Mouse (Mus musculus) bone marrow, adult 2 months (tissue): ENCODE measurements around the gene Fbxw4. TPM values are rescaled to one million over a fixed set of nuclear protein-coding genes. Genes with fewer than 3 reads are reported as not detected.

Experiments
- H3K27ac ChIP-seq: fragments of 200-500 bp; 2 replicates; pipeline ENCODE4 v1.5.1; 2012; ENCODE audit warnings: low read depth, mild to moderate bottlenecking, control low read depth, inconsistent platforms, low read length; ENCODE audit not compliant: control insufficient read depth, poor library complexity, insufficient read depth
- H3K4me1 ChIP-seq: fragments of 200-500 bp; 2 replicates; pipeline ENCODE4 v1.6.1; 2011; ENCODE audit warnings: low read length; ENCODE audit not compliant: control insufficient read depth, insufficient read depth
- H3K4me3 ChIP-seq: fragments of 200-500 bp; replicated peaks from 2 replicates; pipeline ENCODE3; 2011; ENCODE audit warnings: mild to moderate bottlenecking, low read depth, low read length, control low read depth; ENCODE audit not compliant: control insufficient read depth
- CTCF ChIP-seq: fragments of 200-500 bp; IDR thresholded peaks from 2 replicates; pipeline ENCODE4 v1.5.1; 2011; ENCODE audit warnings: low read length, control low read depth; ENCODE audit not compliant: control insufficient read depth, insufficient read depth
- POLR2A ChIP-seq: fragments of 200-500 bp; IDR thresholded peaks from 2 replicates; pipeline ENCODE4 v1.6.1; 2011; ENCODE audit warnings: low read depth, mild to moderate bottlenecking, control low read depth, low read length, borderline replicate concordance; ENCODE audit not compliant: control insufficient read depth
- WGBS: fragments of 180-500 bp; shearing (Covaris S2); methylation state at CpG from one replicate; pipeline ENCODE4 v1.1.7; 2018; 5-methylcytosine and 5-hydroxymethylcytosine counted together
- polyA plus RNA-seq: library from polyadenylated mRNA; stranded (reverse); fragments of >200 nt; gene quantifications from 2 replicates; pipeline ENCODE4 v1.2.4, GENCODE M21; 2011; ENCODE audit warnings: low replicate concordance; ENCODE audit not compliant: missing spikeins, insufficient read depth, insufficient read length

Gene Fbxw4
- polyA plus RNA-seq, 1 experiment: 22.4 TPM

- Histone ChIP-seq H3K27ac (no peak overlapping the region), H3K4me1 (no peaks in the 10 kb centered on the region; the same call in 1 of the 2 replicates), H3K4me3 (no peak overlapping the region)
- WGBS: 94% methylated on average over 7 of the region's 7 CpGs
- TF ChIP-seq POLR2A (no peak), CTCF (no peak)
Observed at GRCm38 (mm10) chr19:45596019-45596418, 64.1 kb downstream of the Fbxw4 start.

DNA sequence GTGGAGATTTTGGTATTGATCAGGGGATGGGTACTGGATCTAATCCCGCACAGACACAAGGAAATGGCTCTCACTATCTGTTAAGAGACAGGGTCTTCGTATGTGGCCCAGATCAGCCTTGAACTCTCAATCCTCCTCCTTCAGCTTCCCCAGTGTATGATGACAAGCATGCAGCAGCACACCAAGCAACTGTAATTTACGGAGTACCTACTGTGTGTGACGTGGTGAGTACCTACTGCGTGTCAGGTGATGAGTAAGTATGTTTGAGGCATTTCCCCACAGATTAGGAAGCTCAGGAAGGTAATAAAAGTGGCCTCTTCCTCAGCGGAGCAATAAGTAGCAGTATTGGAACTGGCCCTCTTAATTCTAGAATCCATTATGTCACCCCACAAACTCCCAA, 64.6 kb downstream of the Fbxw4 start:
- Histone ChIP-seq H3K4me3 (no peak overlapping the region), H3K4me1 (no peaks in the 10 kb centered on the region; the same call in 1 of the 2 replicates), H3K27ac (no peak overlapping the region)
- TF ChIP-seq POLR2A (no peak), CTCF (no peak)
- WGBS: 90% methylated on average over 6 of the region's 6 CpGs

DNA sequence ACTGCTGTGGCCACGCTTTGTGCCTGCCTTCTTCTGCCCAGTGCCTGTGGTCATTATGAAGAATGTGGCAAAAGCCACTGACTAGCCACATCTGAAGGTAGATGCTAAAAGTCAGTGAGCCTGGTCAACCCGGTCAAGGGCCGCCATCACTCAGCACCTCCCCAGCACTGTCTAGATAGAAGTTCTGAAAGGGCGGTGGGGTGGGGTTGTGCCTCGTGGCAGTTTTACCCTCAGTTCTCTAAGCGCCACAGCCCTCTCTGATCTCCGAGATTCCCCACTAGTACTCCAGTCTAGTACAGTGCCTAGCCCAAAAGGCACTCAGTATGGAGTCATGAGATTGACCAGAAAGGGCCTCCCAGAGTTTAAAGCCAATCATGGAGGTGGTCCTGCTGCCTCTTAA, 66.0 kb downstream of the Fbxw4 start:
- H3K4me1 ChIP-seq: no peaks in the 10 kb centered on the region; the same call in 1 of the 2 replicates
- no peak overlapping the region for H3K4me3 ChIP-seq
- TF ChIP-seq POLR2A: no peak
- TF ChIP-seq CTCF: no peak
- WGBS: 93% methylated on average over 7 of the region's 7 CpGs
- no peak overlapping the region for H3K27ac ChIP-seq

DNA sequence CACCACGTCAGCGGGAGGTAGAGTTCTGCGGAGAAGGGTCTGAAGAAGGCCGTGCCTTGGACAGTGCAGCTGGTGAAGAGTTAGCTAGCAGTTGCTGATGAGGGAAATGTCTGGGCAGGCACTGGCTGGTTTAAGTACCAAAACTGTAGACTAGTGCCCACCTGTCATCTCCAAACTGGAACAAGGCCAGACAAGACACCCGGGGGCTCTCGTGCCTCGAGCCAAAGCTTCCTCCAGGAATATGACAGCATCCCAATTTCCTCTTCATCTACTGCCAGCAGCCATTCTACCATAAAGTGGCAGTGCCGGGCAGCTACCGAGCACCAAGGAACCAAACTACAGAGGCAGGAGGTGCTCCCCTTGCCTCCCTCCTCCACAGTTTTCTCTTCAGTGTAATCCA, 67.2 kb downstream of the Fbxw4 start:
- TF ChIP-seq CTCF: no peak
- no peak for TF ChIP-seq POLR2A
- 89% methylated on average over 9 of the region's 9 CpGs for WGBS
- Histone ChIP-seq H3K27ac (no peak overlapping the region), H3K4me3 (no peak overlapping the region), H3K4me1 (no peaks in the 10 kb centered on the region; the same call in 1 of the 2 replicates)

GRCm38 (mm10) chr19:45591704-45592103, 68.4 kb downstream of the Fbxw4 start:
- peak overlapping the region; percentile 4 for H3K4me3 ChIP-seq
- peak overlapping the region; percentile 35; the same call in 1 of the 2 replicates for H3K27ac ChIP-seq
- no peak for TF ChIP-seq CTCF
- TF ChIP-seq POLR2A: 0 out of 2 replicates have a peak, but pooled peaks have one; percentile 18
- H3K4me1 ChIP-seq: no peaks in the 10 kb centered on the region; the same call in 1 of the 2 replicates
- WGBS: 10% methylated on average over 7 of the region's 7 CpGs

DNA sequence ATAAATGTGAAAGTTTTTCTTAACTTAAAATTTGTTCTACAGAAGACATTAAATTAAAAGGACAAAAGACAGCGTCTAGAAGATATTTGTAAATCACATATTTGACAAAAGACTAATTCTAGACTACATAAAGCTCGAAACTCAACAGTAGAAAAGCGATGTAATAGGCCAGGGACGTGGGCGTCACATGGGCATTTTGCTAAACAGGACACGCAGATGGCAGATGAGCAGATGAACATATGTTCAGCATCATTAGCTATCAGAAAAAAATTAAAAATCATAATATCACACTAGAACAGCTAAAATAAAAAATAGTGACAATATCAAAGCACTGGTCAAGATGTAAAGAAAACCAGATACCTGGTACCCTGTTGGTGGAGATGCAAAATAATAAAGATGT, 70.4 kb downstream of the Fbxw4 start:
- Histone ChIP-seq H3K27ac (no peak overlapping the region), H3K4me3 (no peak overlapping the region), H3K4me1 (peaks cover 3% of the 10 kb centered on the region)
- 88% methylated on average over 6 of the region's 6 CpGs for WGBS
- TF ChIP-seq CTCF (no peak), POLR2A (no peak)

DNA sequence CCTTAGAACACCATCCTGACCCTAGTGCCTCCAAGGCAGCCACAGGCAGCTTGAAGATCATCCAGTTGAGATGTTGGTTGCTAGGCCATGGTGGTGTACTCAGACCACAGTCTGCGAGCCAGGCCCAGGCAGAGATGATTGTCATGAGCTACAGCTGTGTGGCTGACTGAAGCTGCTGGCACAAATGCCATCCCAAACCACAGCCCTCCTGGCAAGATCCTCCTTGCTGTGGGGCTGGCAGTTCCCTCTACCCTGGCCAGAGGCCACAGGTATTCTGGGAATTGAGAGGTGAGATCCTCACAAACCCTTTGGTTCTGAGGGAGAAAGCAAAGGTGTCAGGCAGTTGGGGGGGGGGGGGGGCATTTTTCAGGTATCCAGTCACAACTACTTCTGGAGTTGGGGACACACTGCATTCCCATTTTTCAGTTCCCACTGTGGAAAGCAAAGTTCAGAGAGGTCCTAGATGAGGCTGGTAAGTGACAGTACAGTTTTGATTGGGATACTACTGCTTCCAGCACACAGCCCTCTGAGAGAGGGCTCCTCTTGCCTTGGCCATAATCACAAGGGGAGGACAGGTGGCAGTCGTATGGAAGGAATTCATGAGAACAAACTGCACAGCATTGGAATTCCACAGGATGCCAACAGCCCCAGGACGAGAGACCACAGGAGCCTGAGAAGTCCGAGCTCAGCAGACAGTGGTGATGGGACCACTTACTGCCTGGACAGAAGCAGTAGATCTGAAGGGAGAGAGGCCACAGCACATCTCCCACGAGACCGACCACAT, 72.4 kb downstream of the Fbxw4 start:
- 78% methylated on average over 6 of the region's 6 CpGs for WGBS
- Histone ChIP-seq H3K27ac (no peak overlapping the region), H3K4me1 (peaks cover 6% of the 10 kb centered on the region), H3K4me3 (no peak overlapping the region)
- TF ChIP-seq POLR2A: no peak
- TF ChIP-seq CTCF: no peak

DNA sequence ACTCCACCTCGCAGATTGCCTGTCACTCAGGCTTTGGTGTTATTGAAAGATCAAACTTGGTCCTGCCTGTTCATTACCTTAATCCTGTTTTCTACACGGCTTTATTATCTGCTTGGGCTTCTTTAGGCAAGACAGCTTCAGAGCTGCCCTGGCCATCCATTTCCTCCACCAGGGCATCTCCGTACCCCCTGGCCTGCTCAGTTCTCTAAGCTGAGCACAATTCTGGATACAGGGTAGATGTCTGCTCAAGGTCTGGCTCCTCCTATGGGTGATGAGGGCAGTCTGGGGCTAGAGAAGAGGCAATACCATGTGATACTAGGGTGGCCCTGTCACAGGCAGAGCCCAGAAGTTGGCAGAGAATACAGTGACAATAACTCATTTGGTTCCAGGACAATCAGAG, 73.3 kb downstream of the Fbxw4 start:
- no peak for TF ChIP-seq POLR2A
- TF ChIP-seq CTCF: no peak
- 91% methylated on average over 3 of the region's 3 CpGs for WGBS
- Histone ChIP-seq H3K4me3 (no peak overlapping the region), H3K27ac (no peak overlapping the region), H3K4me1 (peaks cover 6% of the 10 kb centered on the region)
